Mouse (Mus musculus): ENCODE results near the gene Trnau1ap. TPM values are rescaled to one million over a fixed set of nuclear protein-coding genes. Genes with fewer than 3 reads are reported as not detected.
"Not testable (repeated sequence)": the region's sequence is repeated elsewhere in the genome, so short reads cannot be mapped to it uniquely, and the experiment has no call there.

The Trnau1ap gene
- total RNA-seq, 2 experiments from 2014 or later = 24.3 to 26.2 TPM

GRCm38 (mm10) chr4:132301965-132302938 is 27.1 kb downstream of the Trnau1ap start:
- DNase-seq (ENCODE audit: low spot score in 2 of 2) = no peak

GRCm38 (mm10) chr4:132301486-132301885 is 27.9 kb downstream of the Trnau1ap start:
- DNase-seq (ENCODE audit: low spot score in 2 of 2) = no peak

DNA sequence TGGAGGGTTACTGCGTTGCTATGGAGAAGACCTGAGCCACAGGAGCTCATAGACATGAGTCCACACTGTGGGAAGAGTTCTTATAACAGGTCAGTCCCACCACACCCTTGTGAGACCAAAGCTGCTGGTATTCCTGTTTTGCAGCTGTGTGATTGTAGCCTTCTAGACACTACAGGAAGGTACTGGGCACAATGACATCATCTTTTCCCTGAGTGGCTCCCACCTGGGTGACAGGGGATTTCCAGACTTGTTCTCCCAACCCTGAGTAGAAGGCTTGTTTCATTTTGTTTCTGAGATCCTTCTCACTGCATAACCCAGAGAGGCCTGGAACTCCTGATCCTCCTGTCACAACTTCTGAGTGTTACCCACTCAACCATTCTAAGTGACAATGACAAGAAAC is 29.5 kb downstream of the Trnau1ap start:
- DNase-seq (ENCODE audit: low spot score in 2 of 2) = no peak

DNA sequence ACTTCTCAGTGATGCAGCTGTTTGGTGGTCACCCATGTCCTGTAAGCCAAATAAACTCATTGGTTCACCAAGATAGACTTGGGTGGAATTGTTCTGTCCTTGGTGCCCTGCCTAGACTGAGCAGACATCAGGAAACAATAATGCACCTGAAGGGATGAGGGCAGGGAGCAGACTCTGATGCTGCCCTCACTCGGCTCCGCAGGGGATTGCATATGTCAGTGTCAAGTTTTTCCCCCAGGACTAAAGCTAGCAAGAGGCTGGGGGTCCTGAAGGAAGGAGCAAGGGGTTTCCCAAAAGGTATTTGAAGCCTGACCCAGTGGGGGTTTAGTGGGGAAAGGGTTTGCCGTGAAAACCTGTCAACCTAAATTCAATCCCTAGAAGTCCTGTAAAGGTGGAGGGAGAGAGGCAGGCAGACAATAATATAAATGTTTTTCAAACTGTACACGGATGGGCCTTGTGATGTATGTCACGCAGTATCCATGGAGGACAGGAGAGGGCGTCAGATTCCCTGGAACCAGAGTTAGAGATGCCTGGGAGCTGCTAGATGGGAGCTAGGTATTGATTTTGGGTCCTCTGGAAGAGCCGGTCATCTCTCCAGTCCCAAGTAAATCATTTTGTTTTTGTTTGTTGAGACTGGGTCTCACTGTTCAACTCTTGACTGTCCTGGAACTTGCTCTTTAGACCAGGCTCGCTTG is 33.5 kb downstream of the Trnau1ap start:
- no peak for DNase-seq (ENCODE audit: low spot score in 2 of 2)

DNA sequence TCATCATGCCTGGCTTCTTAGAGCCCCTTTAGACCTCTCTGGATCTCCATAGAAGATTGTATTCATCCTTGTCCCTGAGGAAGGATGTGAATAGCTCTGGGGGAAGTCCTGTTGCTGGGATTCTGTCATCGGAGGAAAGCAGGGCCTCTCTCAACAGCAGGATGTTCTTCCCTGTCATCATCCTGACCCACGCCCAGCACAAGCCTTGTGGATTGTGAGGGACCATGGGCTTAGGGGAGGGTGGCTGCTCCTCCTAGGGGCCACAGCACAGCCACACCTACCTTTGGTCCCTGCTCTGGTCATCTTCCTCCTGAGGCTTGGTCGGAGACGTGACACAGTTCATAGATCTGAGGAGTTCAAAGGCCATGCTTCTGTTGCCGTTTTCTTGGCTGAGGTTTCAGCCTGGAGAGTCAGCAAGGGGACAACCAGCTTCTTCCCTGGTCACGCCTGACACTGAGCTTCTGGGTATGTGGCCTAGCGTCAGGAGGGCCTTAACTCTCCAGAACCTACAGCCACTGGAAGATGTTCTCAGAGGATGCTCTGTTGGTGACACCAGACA is 35.6 kb downstream of the Trnau1ap start:
- no peak for DNase-seq (ENCODE audit: low spot score in 2 of 2)

GRCm38 (mm10) chr4:132292988-132293387 is 36.4 kb downstream of the Trnau1ap start:
- DNase-seq (ENCODE audit: low spot score in 2 of 2) = peak in 1 of 2 experiments; percentile 38

DNA sequence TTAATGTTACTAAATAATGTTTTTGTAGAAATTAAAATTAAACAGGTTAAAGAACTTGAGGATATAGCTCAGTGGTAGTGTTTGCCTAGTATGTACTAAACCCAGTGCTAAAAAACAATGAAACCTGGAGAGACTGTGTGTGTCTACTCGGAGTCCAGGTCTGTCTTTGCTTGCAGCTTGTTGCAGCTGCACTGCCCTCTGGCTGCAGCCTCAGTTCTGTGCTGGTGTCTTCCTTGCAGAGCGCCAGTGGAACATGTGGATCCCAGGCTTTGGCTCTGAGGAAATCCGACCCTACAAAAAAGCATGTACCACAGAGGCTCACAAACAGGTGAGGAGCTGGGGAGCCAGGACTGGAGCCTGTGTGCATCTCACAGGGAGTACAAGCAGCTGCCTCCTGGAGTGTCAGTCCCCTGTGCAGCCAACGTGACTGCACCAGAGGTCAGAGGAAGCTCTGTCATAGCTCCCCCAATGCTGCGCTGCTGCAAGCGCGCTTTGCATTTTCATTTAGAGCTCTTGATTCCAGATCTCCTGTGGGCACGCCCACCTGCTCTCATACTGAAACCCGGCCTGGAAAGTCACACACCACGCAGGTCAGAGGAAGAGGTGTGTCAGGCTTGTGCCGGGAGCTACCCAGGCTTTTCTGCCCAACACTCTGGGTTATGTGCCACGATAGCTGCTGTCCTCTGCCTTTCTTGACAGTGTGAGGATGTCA is 37.6 kb downstream of the Trnau1ap start:
- DNase-seq (ENCODE audit: low spot score in 2 of 2) = no peak

DNA sequence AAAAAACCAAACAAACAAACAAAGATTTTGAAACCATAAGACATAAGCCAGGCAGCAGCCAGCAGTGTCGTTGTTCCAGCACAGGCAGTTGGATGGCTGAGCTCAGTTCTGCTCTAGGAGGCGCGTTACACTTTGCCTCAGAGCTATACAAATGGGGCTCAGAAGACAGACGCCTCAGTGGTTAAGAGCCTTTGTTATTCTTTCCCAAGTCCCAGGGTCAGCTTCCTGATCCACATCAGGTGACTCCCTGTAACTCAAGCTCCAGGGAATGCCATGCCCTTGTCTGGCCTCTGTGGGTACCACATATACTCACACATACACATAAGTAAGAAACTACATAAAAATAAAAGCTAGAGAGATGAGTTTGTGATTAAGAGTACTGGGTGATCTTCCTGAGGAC is 38.3 kb downstream of the Trnau1ap start:
- no peak for DNase-seq (ENCODE audit: low spot score in 2 of 2)

- not testable (repeated sequence) for DNase-seq (ENCODE audit: low spot score in 2 of 2)
Measured at GRCm38 (mm10) chr4:132288840-132289239, 40.5 kb downstream of the Trnau1ap start.

GRCm38 (mm10) chr4:132275949-132276348 is 53.4 kb downstream of the Trnau1ap start:
- DNase-seq (ENCODE audit: low spot score in 2 of 2) = no peak

DNA sequence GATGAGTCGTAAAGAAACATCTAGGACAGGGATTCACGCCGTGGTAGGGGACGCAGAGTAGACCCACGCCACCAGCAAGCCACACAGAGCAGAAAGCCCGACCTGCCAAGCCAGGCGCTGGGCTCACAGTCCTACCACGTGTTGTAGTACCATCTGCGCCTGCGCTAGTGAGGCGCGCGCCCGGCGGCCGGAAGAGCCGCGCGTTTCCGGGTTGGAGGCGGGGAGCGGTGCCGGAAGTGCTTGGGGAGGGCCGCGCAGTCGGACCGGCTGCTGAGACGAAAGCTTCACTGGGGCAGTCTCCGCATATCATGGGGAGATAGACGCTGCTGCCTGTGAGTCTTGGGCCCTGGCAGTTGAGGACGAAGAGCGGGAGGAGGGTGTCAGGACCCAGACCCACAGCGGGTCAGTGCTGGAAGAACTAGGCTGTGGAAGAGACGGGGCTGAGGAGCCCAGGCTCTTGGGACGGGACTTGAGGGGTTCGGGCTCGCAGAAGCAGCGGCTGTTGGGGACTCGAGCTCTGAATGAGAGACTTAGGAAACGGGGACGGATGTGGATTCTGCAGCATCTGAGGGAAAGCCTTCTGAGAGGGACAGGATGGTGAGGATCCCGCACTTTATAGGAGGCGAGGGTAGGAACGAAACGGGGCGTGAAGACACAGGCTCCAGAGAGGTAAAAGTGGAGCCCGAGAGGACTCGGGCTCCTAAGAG is 55.0 kb downstream of the Trnau1ap start, which contains the start of gene Taf12:
Taf12 (plus strand) TSS at position 220 of the 707 bp plus-strand sequence.
- peak; percentile 88 to 93 for DNase-seq (ENCODE audit: low spot score in 2 of 2)

DNA sequence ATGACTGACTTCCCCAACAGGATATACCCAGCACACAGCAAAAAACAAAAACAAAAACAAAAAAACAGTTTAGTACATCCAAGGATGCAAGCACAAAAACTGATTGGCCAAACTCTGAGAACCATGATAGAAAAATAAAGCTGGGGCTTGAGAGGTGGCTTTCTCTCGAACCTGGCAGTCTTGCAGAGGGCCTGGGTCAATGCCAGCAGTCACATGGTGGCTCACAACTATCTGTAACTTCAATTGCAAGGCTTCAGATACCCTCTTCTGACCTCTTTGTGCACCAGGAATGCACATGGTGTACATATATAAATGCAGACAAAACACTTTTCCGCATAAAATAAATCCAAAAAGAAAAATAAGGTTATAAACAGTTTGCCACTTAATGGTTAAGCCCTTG is 56.2 kb downstream of the Trnau1ap start:
- DNase-seq (ENCODE audit: low spot score in 2 of 2) = no peak

DNA sequence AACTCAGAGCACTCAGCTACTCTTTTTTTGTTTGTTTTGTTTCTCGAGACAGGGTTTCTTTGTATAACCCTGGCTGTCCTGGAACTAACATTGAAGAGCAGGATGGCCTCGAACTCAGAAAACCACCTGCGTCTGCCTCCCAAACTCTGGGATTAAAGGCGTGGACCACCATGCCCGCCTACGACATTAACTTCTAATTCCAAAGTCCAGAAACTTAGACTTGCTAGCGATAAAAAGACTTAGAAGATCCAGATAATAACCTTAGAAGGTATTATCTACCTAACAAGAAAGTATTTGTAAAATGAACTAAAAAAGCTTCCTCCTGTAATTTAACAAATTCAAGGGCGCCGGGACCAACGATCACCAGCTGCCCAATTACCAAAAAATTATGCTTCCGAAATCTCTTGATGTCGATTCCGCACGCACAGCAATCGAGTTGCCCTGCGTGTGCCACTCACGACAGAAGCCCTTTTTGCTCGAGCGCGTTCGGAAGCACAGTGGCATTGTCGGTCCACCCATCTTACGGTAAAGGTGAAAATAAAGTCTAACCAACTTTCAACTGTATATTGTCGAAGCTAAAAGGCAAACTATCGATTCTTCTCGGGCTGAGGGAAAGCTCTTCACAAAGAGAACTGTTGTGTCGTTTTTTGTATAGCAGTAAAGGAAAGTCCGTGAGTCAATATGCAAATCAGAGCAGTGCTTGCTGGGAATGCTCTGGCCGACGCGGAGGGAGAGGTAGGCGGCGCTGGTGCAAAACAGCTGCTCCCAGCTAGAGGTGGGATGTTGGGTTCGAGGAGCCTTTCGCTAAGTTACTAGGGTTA is 59.4 kb downstream of the Trnau1ap start:
- peak; percentile 79 to 86 for DNase-seq (ENCODE audit: low spot score in 2 of 2)

- no peak for DNase-seq (ENCODE audit: low spot score in 2 of 2)
Measured at GRCm38 (mm10) chr4:132268871-132269739, 60.2 kb downstream of the Trnau1ap start.

- peak in 1 of 2 experiments; percentile 15 for DNase-seq (ENCODE audit: low spot score in 2 of 2)
Measured at GRCm38 (mm10) chr4:132266835-132267349, 62.4 kb downstream of the Trnau1ap start.

- no peak for DNase-seq (ENCODE audit: low spot score in 2 of 2)
Measured at GRCm38 (mm10) chr4:132263313-132263712, 66.0 kb downstream of the Trnau1ap start.

- no peak for DNase-seq (ENCODE audit: low spot score in 2 of 2)
Measured at GRCm38 (mm10) chr4:132262358-132262616, 67.1 kb downstream of the Trnau1ap start.

Measured in left cerebral cortex, adult 18-20 months (tissue).